Mouse (Mus musculus) naive thymus-derived CD4-positive, alpha-beta T cell, adult 2 months (primary cell): Measurements from ENCODE around the gene F3.

ENCODE experiments used
- DNase-seq: peaks from one replicate; pipeline ENCODE4 v3.0.0-alpha.2; 2011; ENCODE audit warnings: low read depth

Gene F3

GRCm38 (mm10) chr3:121707106-121707505 is 16.2 kb upstream of the F3 start:
- DNase-seq = no peak

- DNase-seq = no peak
These were observed 12.3 kb upstream of the F3 start for GRCm38 (mm10) chr3:121710894-121711531.

- DNase-seq = no peak
These were observed 11.1 kb upstream of the F3 start for GRCm38 (mm10) chr3:121712222-121712621.

- no peak for DNase-seq
These were observed 10.1 kb upstream of the F3 start for GRCm38 (mm10) chr3:121713151-121713701.

GRCm38 (mm10) chr3:121713816-121714215 is 9.5 kb upstream of the F3 start:
- DNase-seq = no peak

- no peak for DNase-seq
These were observed 8.9 kb upstream of the F3 start for GRCm38 (mm10) chr3:121714461-121714860.

- DNase-seq = no peak
These were observed 8.0 kb upstream of the F3 start for GRCm38 (mm10) chr3:121715336-121715735.

- no peak for DNase-seq
These were observed 7.4 kb upstream of the F3 start for GRCm38 (mm10) chr3:121715741-121716459.

GRCm38 (mm10) chr3:121716480-121716879 is 6.9 kb upstream of the F3 start:
- no peak for DNase-seq

GRCm38 (mm10) chr3:121718679-121719078 is 4.7 kb upstream of the F3 start:
- DNase-seq = no peak

- DNase-seq = no peak
These were observed 3.6 kb upstream of the F3 start for GRCm38 (mm10) chr3:121719701-121720100.

- no peak for DNase-seq
These were observed 2.3 kb upstream of the F3 start for GRCm38 (mm10) chr3:121720801-121721690.

GRCm38 (mm10) chr3:121721691-121722070 is 1.7 kb upstream of the F3 start:
- no peak for DNase-seq

GRCm38 (mm10) chr3:121723968-121724524 is 709 bp downstream of the F3 start:
- DNase-seq = no peak

- DNase-seq = no peak
These were observed 1.2 kb downstream of the F3 start for GRCm38 (mm10) chr3:121724553-121724952.

- DNase-seq = no peak
These were observed 2.3 kb downstream of the F3 start for GRCm38 (mm10) chr3:121725651-121726050.

- no peak for DNase-seq
These were observed 6.3 kb downstream of the F3 start for GRCm38 (mm10) chr3:121729678-121730077.

GRCm38 (mm10) chr3:121735542-121735941 is 12.2 kb downstream of the F3 start:
- no peak for DNase-seq

- DNase-seq = peak; percentile 68
These were observed 12.8 kb downstream of the F3 start for GRCm38 (mm10) chr3:121736025-121736744.

GRCm38 (mm10) chr3:121737453-121737852 is 14.1 kb downstream of the F3 start:
- DNase-seq = peak; percentile 49

- DNase-seq = no peak
These were observed 14.6 kb downstream of the F3 start for GRCm38 (mm10) chr3:121737901-121738300.
